Mouse (Mus musculus): ENCODE data around the gene Trnp1.

Trnp1 gene

GRCm38 (mm10) chr4:133447366-133447765 is 51.0 kb downstream of the Trnp1 start:
- Histone ChIP-seq H3K4me3 (replicated peaks; ENCODE audit: low read length) (no peak overlapping the region), H3K27me3 (ENCODE audit: insufficient read depth, low read length) (no peaks in the 10 kb centered on the region), H3K4me1 (replicated peaks; ENCODE audit: low read depth, low read length) (peaks cover 67% of the 10 kb centered on the region), H3K9me3 (ENCODE audit: low read length) (no peaks in the 10 kb centered on the region), H3K36me3 (ENCODE audit: insufficient read depth, low read length) (no peaks in the 10 kb centered on the region)
- TF ChIP-seq NANOG (IDR thresholded peaks at IDR 0.05; ENCODE audit: borderline replicate concordance, low read length): no peak
- no peak for TF ChIP-seq CTCF (conservative IDR thresholded peaks at IDR 0.05; ENCODE audit: low read length)

- Histone ChIP-seq H3K27me3 (ENCODE audit: insufficient read depth, low read length) (no peaks in the 10 kb centered on the region), H3K4me3 (replicated peaks; ENCODE audit: low read length) (no peak overlapping the region), H3K9me3 (ENCODE audit: low read length) (no peaks in the 10 kb centered on the region), H3K36me3 (ENCODE audit: insufficient read depth, low read length) (no peaks in the 10 kb centered on the region), H3K4me1 (replicated peaks; ENCODE audit: low read depth, low read length) (peaks cover 83% of the 10 kb centered on the region)
- TF ChIP-seq POU5F1 (IDR thresholded peaks at IDR 0.05; ENCODE audit: borderline replicate concordance, low read length) (no peak), NANOG (IDR thresholded peaks at IDR 0.05; ENCODE audit: borderline replicate concordance, low read length) (no peak), CTCF (conservative IDR thresholded peaks at IDR 0.05; ENCODE audit: low read length) (no peak)
Observed at GRCm38 (mm10) chr4:133445727-133446126, 52.6 kb downstream of the Trnp1 start.

- no peak for TF ChIP-seq POU5F1 (IDR thresholded peaks at IDR 0.05; ENCODE audit: borderline replicate concordance, low read length)
- TF ChIP-seq NANOG (IDR thresholded peaks at IDR 0.05; ENCODE audit: borderline replicate concordance, low read length): no peak
- no peak for TF ChIP-seq CTCF (conservative IDR thresholded peaks at IDR 0.05; ENCODE audit: low read length)
- H3K9me3 ChIP-seq (ENCODE audit: low read length): no peaks in the 10 kb centered on the region
- H3K27me3 ChIP-seq (ENCODE audit: insufficient read depth, low read length): no peaks in the 10 kb centered on the region
- H3K4me1 ChIP-seq (replicated peaks; ENCODE audit: low read depth, low read length): peaks cover 86% of the 10 kb centered on the region
- H3K4me3 ChIP-seq (replicated peaks; ENCODE audit: low read length): peak overlapping the region; percentile 32; the same call in 1 of the 2 replicates
- no peaks in the 10 kb centered on the region for H3K36me3 ChIP-seq (ENCODE audit: insufficient read depth, low read length)
Observed at GRCm38 (mm10) chr4:133443085-133443484, 55.3 kb downstream of the Trnp1 start.

GRCm38 (mm10) chr4:133442194-133442593 is 56.2 kb downstream of the Trnp1 start:
- Histone ChIP-seq H3K27me3 (ENCODE audit: insufficient read depth, low read length) (no peaks in the 10 kb centered on the region), H3K36me3 (ENCODE audit: insufficient read depth, low read length) (no peaks in the 10 kb centered on the region), H3K4me3 (replicated peaks; ENCODE audit: low read length) (no peak overlapping the region; the same call in 1 of the 2 replicates), H3K4me1 (replicated peaks; ENCODE audit: low read depth, low read length) (peaks cover 79% of the 10 kb centered on the region), H3K9me3 (ENCODE audit: low read length) (no peaks in the 10 kb centered on the region)
- TF ChIP-seq POU5F1 (IDR thresholded peaks at IDR 0.05; ENCODE audit: borderline replicate concordance, low read length): no peak
- TF ChIP-seq NANOG (IDR thresholded peaks at IDR 0.05; ENCODE audit: borderline replicate concordance, low read length): no peak
- no peak for TF ChIP-seq CTCF (conservative IDR thresholded peaks at IDR 0.05; ENCODE audit: low read length)
